Mouse (Mus musculus): ENCODE data around the gene Ep400. TPM values are rescaled to one million over a fixed set of nuclear protein-coding genes. Genes with fewer than 3 reads are reported as not detected.

Gene Ep400
- polyA plus RNA-seq, 1 experiment from 2014 or later: 48.4 TPM

Small RNA genes lying within 50 kb of the gene (microRNA-seq; reads per million reads assigned to microRNA genes)
- 2.2 reads per million, percentile 8 among the genes with 10 or more reads in this experiment for gene Mir7026

Other genes with a start within 250 kb of the Ep400 start
- gene Galnt9, start 226.4 kb downstream of the Ep400 start, polyA plus RNA-seq (2015; fragmentation: Nextera tagmentation; extraction: Ambion mirVana): 15.9 and 17.8 TPM in 2 replicates
- 38.4 and 47.3 TPM in 2 replicates for gene Noc4l, start 117.3 kb downstream of the Ep400 start, polyA plus RNA-seq (2015; fragmentation: Nextera tagmentation; extraction: Ambion mirVana)
- gene Ddx51, start 117.3 kb downstream of the Ep400 start, polyA plus RNA-seq (2015; fragmentation: Nextera tagmentation; extraction: Ambion mirVana): 16.7 and 22.0 TPM in 2 replicates
- 19.4 and 21.0 TPM in 2 replicates for gene Pus1, start 9.9 kb upstream of the Ep400 start, polyA plus RNA-seq (2015; fragmentation: Nextera tagmentation; extraction: Ambion mirVana)
- 30.3 and 33.1 TPM in 2 replicates for gene Ulk1, start 39.4 kb upstream of the Ep400 start, polyA plus RNA-seq (2015; fragmentation: Nextera tagmentation; extraction: Ambion mirVana)
- 11.0 and 16.5 TPM in 2 replicates for gene Hscb, start 69.1 kb upstream of the Ep400 start, polyA plus RNA-seq (2015; fragmentation: Nextera tagmentation; extraction: Ambion mirVana)
- gene Chek2, start 69.3 kb upstream of the Ep400 start, polyA plus RNA-seq (2015; fragmentation: Nextera tagmentation; extraction: Ambion mirVana): 5.4 and 7.2 TPM in 2 replicates
- gene Ttc28, start 109.1 kb upstream of the Ep400 start, polyA plus RNA-seq (2015; fragmentation: Nextera tagmentation; extraction: Ambion mirVana): 18.7 and 22.1 TPM in 2 replicates

Measured in neural tube, embryonic 13.5 days (tissue).